Mouse (Mus musculus): ENCODE measurements around the gene Urod. TPM values are rescaled to one million over a fixed set of nuclear protein-coding genes. Genes with fewer than 3 reads are reported as not detected.

Urod gene
- 107 TPM for polyA plus RNA-seq (2017; shearing (Covaris generic))

GRCm38 (mm10) chr4:116993672-116994621 is at the start of gene Urod:
TSS of gene Urod (minus strand) at chr4:116994413.

GRCm38 (mm10) chr4:117019206-117020134 is 25.3 kb upstream of the Urod start, which contains the start of gene Eif2b3:
TSS of gene Eif2b3 (plus strand) at chr4:117019402.

GRCm38 (mm10) chr4:116995131-116995797 is 1.1 kb upstream of the Urod start, which contains the start of gene Hectd3:
TSS of gene Hectd3 (plus strand) at chr4:116995317.

Other genes starting within 250 kb of the Urod start
- 48.2 TPM for gene Toe1, start 186.8 kb downstream of the Urod start, polyA plus RNA-seq (2017; shearing (Covaris generic))
- gene Mutyh, start 186.7 kb downstream of the Urod start, polyA plus RNA-seq (2017; shearing (Covaris generic)): 16.8 TPM
- gene Hpdl, start 172.7 kb downstream of the Urod start, polyA plus RNA-seq (2017; shearing (Covaris generic)): 0.63 TPM
- gene Zswim5, start 117.0 kb downstream of the Urod start, polyA plus RNA-seq (2017; shearing (Covaris generic)): 0.05 TPM
- 11.1 TPM for gene Hectd3, start 904 bp upstream of the Urod start, polyA plus RNA-seq (2017; shearing (Covaris generic))
- gene Eif2b3, start 25.0 kb upstream of the Urod start, polyA plus RNA-seq (2017; shearing (Covaris generic)): 32.8 TPM
- 0.35 TPM for gene Ptch2, start 101.7 kb upstream of the Urod start, polyA plus RNA-seq (2017; shearing (Covaris generic))
- 61.4 TPM for gene Btbd19, start 131.3 kb upstream of the Urod start, polyA plus RNA-seq (2017; shearing (Covaris generic))
- 1.4 TPM for gene Tctex1d4, start 132.4 kb upstream of the Urod start, polyA plus RNA-seq (2017; shearing (Covaris generic))
- 3.1 TPM for gene Plk3, start 139.6 kb upstream of the Urod start, polyA plus RNA-seq (2017; shearing (Covaris generic))
- gene Rps8, start 161.8 kb upstream of the Urod start, polyA plus RNA-seq (2017; shearing (Covaris generic)): 478 TPM
- 3.7 TPM for gene Kif2c, start 188.2 kb upstream of the Urod start, polyA plus RNA-seq (2017; shearing (Covaris generic))